ENCODE assay signal across 15 mouse cellular contexts in genomic region chr13:60678912-60679311, GRCm38 (mm10).
"Had no signal": no experiment of that assay in that cellular context is flagged by ENCODE, and none has a peak within 500 bp of the region (broad histone marks: within the 10 kb centered on the region; RNA-seq: fewer than 3 reads in every experiment).

No protein-coding gene starts in this region.

- H3K27ac ChIP-seq: kidney, postnatal 0 days; liver, embryonic 15.5 days; macrophage; midbrain, embryonic 13.5 days had no signal

- DNase-seq: kidney, adult 11 months; kidney, adult 9 months; kidney, postnatal 4 days; lung, adult 2 months; lung, postnatal 10 days; retina, postnatal 1 day; right cerebral cortex, postnatal 4 days; spleen, adult 18-20 months; thymus, adult 18-20 months; thymus, postnatal 14 days had no signal

- H3K9me3 ChIP-seq: liver, embryonic 15.5 days; midbrain, embryonic 13.5 days had no signal

- H3K27me3 ChIP-seq: liver, embryonic 15.5 days; midbrain, embryonic 13.5 days had no signal

- H3K36me3 ChIP-seq: midbrain, embryonic 13.5 days had no signal

- H3K4me3 ChIP-seq: liver, embryonic 15.5 days; midbrain, embryonic 13.5 days had no signal

- H3K4me2 ChIP-seq: liver, embryonic 11.5 days; liver, embryonic 15.5 days; midbrain, embryonic 13.5 days had no signal

- H3K9ac ChIP-seq: liver, embryonic 15.5 days; midbrain, embryonic 13.5 days had no signal

- ATAC-seq: midbrain, embryonic 13.5 days had no signal
